Mouse (Mus musculus) liver, adult 2 months (tissue): ENCODE measurements around the gene Igfbp7.

Source experiments
- CTCF ChIP-seq: fragments of 200-500 bp; IDR thresholded peaks from 2 replicates; pipeline ENCODE4 v1.5.1; 2011; ENCODE audit warnings: low read depth, low read length, control low read depth
- POLR2A ChIP-seq: fragments of 200-500 bp; IDR thresholded peaks from 2 replicates; pipeline ENCODE4 v1.6.1; 2011; ENCODE audit warnings: low read length, control low read depth; ENCODE audit not compliant: insufficient read depth; ENCODE audit errors: extremely low read depth

GRCm38 (mm10) chr5:77307821-77308553 is 99.9 kb downstream of the Igfbp7 start:
- TF ChIP-seq CTCF (no peak), POLR2A (no peak)
